Mouse (Mus musculus) midbrain, embryonic 15.5 days (tissue): ENCODE data around the gene Ier3. TPM values are rescaled to one million over a fixed set of nuclear protein-coding genes. Genes with fewer than 3 reads are reported as not detected.

Source experiments
- ATAC-seq: fragments of 200-750 bp; cut with Nextera tagmentation; replicated peaks from 2 replicates; pipeline ENCODE4 v1.8.0; 2017; ENCODE audit warnings: moderate TSS enrichment
- H3K27ac ChIP-seq: fragments of 300-500 bp; sonication (generic); 2 replicates; pipeline ENCODE4 v1.5.1; 2015; ENCODE audit warnings: mild to moderate bottlenecking, inconsistent platforms
- H3K27me3 ChIP-seq: fragments of 300-500 bp; sonication (generic); replicated peaks from 2 replicates; pipeline ENCODE4 v1.6.1; 2015; ENCODE audit warnings: inconsistent platforms
- H3K36me3 ChIP-seq: fragments of 300-500 bp; sonication (generic); replicated peaks from 2 replicates; pipeline ENCODE4 v1.6.1; 2015; ENCODE audit warnings: inconsistent platforms
- H3K4me1 ChIP-seq: fragments of 300-500 bp; sonication (generic); 2 replicates; pipeline ENCODE4 v1.6.1; 2015; ENCODE audit warnings: inconsistent platforms
- H3K4me2 ChIP-seq: fragments of 300-500 bp; sonication (generic); 2 replicates; pipeline ENCODE4 v1.6.1; 2015; ENCODE audit warnings: inconsistent platforms, mild to moderate bottlenecking, moderate library complexity
- H3K4me3 ChIP-seq: fragments of 300-500 bp; sonication (generic); 2 replicates; pipeline ENCODE4 v1.5.1; 2015; ENCODE audit warnings: mild to moderate bottlenecking, inconsistent platforms
- H3K9ac ChIP-seq: fragments of 300-500 bp; sonication (generic); 2 replicates; pipeline ENCODE4 v1.6.1; 2015; ENCODE audit warnings: mild to moderate bottlenecking, inconsistent platforms
- H3K9me3 ChIP-seq: fragments of 300-500 bp; sonication (generic); 2 replicates; pipeline ENCODE4 v1.6.1; 2016; ENCODE audit warnings: inconsistent platforms
- WGBS: fragments of 180-500 bp; shearing (Covaris S2); methylation state at CpG from one replicate; pipeline ENCODE4 v1.1.7; 2015; ENCODE audit warnings: mixed read lengths; 5-methylcytosine and 5-hydroxymethylcytosine counted together
- polyA plus RNA-seq: library from polyadenylated mRNA; unstranded; fragments of >200 nt; fragmentation: Nextera tagmentation; extraction: Ambion mirVana; gene quantifications from 2 replicates; pipeline ENCODE4 v1.2.1, GENCODE M21; 2015

Gene Ier3
- 9.7 and 9.9 TPM in 2 replicates for polyA plus RNA-seq

DNA sequence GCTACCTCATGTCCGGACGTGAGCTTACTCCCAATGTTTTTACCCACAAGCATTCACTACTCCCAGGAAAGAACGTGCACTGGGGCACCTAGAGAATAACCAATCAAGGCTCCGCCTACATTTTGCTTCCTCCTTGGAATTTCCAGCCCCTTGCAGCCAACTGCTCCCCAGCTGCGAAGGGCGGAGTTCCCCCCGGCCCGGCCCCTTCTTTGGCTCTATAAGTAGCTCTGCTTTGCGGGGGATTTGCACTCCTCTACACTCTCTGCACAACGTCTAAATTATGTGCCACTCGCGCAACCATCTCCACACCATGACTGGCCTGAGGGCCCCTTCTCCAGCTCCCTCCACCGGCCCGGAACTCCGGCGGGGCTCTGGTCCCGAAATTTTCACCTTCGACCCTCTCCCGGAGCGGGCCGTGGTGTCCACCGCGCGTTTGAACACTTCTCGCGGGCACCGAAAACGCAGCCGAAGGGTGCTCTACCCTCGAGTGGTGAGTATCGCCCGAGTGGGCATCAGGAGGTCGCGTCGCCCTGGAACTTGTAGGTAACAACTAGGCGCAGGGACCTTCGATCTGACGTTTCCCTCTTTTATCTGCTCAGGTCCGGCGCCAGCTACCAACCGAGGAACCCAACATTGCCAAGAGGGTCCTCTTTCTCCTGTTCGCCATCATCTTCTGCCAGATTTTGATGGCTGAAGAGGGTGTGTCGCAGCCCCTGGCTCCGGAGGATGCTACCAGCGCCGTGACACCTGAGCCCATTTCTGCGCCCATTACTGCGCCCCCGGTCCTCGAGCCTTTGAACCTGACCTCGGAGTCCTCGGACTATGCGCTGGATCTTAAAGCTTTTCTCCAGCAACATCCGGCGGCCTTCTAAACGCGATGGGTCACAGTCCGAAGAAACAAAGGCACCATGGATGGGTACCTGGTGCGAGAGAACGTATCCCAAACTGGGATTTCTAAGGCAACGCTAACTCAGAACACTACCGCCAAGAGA lies at the start of gene Ier3:
Gene Ier3 (plus strand): TSS at position 246 of the 992 bp plus-strand sequence.
- ATAC-seq = no peak
- H3K4me2 ChIP-seq = peak within 1 kb of the TSS; percentile 84
- H3K27ac ChIP-seq = peak within 1 kb of the TSS; percentile 85; the same call in 1 of the 2 replicates
- H3K27me3 ChIP-seq = peaks cover 9% of the 10 kb centered on the region; the same call in 1 of the 2 replicates
- peaks cover 32% of the 10 kb centered on the region for H3K4me1 ChIP-seq
- peak within 1 kb of the TSS; percentile 67 for H3K4me3 ChIP-seq
- WGBS = under 1% methylated on average over 62 of the region's 62 CpGs
- peak within 1 kb of the TSS; percentile 68 for H3K9ac ChIP-seq
- H3K9me3 ChIP-seq = no peaks in the 10 kb centered on the region
- peaks cover 2% of the 10 kb centered on the region; the same call in 1 of the 2 replicates for H3K36me3 ChIP-seq

DNA sequence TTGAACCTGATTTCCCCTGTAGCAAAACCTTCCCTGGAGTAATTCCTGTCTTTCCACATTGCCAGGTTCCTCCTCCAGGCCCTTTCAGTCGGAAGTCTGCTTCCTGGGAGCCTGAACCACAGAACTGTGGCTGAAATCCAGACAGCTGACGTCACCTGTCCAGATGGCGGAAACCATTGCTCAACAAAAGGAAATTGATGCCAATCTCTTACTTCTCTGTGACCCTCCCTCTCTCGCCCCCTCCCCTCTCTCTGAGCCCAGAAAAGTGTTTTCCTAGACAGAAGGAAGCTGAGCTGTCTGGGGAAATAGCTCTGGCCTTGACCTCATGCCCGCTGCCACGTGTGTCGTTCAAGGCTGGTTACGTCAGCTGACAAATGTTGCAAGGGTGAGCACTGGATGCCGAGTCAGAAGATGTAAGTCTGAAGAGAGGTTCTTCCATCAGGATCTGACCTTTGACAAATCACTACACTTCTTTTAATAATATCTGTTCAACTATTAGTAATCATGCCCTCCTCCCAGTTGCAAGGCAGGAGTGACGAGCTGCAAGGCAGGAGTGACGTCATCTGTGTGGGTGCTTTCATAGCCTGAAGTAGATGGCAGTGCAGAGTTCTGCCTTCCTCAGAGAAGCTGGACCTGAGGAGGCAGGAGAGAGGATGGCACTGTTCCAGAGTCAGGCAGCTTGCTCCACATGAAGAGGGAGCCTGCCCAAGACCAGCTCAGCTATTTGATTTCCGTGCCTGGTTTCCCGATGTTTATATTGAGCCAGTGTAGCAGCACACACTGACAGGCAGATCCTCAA lies 44.5 kb upstream of the Ier3 start:
- no peaks in the 10 kb centered on the region for H3K4me1 ChIP-seq
- no peaks in the 10 kb centered on the region for H3K36me3 ChIP-seq
- H3K9me3 ChIP-seq = no peaks in the 10 kb centered on the region
- WGBS = 66% methylated on average over 13 of the region's 13 CpGs
- H3K27me3 ChIP-seq = no peaks in the 10 kb centered on the region
- no peak overlapping the region for H3K4me2 ChIP-seq
- ATAC-seq = no peak
- H3K4me3 ChIP-seq = no peak overlapping the region
- no peak overlapping the region for H3K27ac ChIP-seq
- no peak overlapping the region for H3K9ac ChIP-seq

DNA sequence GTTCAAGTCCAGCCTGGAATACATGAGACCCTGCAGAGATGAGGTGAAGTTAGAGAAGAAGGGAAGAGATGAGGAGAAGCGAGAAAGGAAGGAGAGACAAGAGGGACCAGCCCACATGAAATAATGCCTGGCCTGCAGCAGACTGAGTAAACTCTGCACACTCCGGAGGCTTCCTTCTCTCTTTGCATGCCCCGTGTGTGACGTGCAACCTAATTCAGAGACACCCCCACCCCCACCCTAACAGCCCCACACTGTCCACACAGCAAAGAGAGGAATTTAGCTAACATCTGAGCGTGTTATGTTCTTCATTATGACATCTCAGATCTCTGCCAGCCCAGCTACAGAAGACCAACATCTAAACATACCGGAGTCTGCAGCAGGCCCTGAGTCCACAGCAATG lies 42.5 kb upstream of the Ier3 start:
- Histone ChIP-seq H3K9me3 (no peaks in the 10 kb centered on the region), H3K27ac (no peak overlapping the region), H3K27me3 (no peaks in the 10 kb centered on the region), H3K4me2 (no peak overlapping the region), H3K36me3 (no peaks in the 10 kb centered on the region), H3K4me3 (no peak overlapping the region), H3K4me1 (no peaks in the 10 kb centered on the region), H3K9ac (no peak overlapping the region)
- 78% methylated on average over 6 of the region's 6 CpGs for WGBS
- no peak for ATAC-seq

DNA sequence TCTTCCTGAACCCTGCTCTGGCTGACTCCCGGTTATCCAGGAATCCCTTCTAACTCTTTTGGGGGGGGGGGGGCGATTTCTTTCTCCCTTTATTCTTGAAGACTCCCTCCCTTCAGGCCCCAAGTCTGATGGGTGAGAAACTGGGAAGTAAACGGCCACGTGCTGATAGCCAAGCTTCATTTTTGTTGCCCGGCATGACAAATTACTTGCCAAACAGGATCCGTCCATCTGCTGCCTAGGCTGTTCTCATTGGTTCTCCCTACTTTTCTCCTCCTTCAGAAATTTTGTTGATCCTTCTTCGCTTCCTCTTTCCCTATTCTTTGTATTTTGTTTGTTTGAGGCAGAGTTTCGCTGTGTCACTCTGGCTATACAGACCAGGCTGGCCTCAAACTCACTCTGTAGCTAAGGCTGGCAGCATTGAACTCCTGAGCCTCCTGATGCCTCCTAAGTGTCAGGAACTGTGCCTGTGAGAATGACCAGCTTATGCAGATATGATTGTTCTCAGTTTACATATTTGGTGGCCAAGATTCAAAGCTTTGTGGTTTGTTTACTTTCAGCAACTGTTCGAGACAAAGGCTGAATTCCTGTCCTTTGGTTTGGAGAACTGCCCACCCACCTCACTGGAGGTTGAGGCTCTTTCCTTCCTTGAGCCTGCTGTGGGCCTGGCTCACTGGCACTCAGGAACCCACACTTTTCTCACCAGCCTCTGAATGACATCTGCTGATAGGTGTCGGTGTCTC lies 41.8 kb upstream of the Ier3 start:
- no peaks in the 10 kb centered on the region for H3K27me3 ChIP-seq
- H3K4me1 ChIP-seq = no peaks in the 10 kb centered on the region
- H3K4me3 ChIP-seq = no peak overlapping the region
- no peak overlapping the region for H3K4me2 ChIP-seq
- no peak overlapping the region for H3K27ac ChIP-seq
- ATAC-seq = no peak
- 68% methylated on average over 10 of the region's 10 CpGs for WGBS
- H3K36me3 ChIP-seq = no peaks in the 10 kb centered on the region
- H3K9me3 ChIP-seq = no peaks in the 10 kb centered on the region
- H3K9ac ChIP-seq = no peak overlapping the region

DNA sequence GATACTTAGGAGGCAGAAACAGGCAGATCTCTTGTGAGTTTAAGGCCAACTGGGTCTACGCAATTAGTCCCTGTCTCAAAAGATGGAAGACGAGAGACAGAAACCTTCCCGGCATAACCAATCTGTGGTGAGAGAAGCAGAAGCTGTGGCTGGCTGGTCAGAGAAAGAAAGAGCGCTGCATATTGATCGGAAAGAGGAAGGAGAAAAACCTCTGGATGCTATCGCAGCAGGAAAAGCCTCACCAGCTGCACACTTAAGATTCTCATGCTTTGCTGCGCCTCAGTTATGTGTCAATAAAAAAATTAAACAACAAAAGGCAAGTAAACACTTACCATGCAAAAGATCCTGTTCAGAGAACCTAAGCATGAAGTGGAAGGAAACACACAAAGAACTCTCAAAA lies 41.1 kb upstream of the Ier3 start:
- Histone ChIP-seq H3K9ac (no peak overlapping the region), H3K4me2 (no peak overlapping the region), H3K27ac (no peak overlapping the region), H3K4me3 (no peak overlapping the region), H3K4me1 (no peaks in the 10 kb centered on the region), H3K9me3 (no peaks in the 10 kb centered on the region), H3K36me3 (no peaks in the 10 kb centered on the region), H3K27me3 (no peaks in the 10 kb centered on the region)
- ATAC-seq = no peak
- WGBS = 94% methylated on average over 7 of the region's 7 CpGs

DNA sequence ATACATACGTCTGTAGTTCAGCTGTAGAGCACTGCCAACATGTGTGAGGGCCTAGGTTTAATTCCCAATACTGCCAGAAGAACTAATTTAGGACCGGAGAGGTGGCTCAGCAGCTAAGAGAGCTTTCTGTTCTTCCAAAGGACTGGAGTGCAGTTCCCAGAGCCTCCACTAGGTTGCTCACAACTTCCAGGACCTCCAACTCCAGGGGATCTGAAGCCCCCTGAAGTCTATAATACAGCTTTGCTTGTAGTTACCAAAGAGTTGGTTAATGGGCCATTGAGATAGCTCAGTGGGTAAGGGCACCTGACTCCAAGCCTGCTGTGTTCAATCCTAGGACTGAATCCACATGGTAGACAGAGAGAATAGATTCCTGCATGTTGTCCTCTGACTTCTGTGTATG lies 39.1 kb upstream of the Ier3 start:
- no peak overlapping the region for H3K4me3 ChIP-seq
- no peaks in the 10 kb centered on the region for H3K9me3 ChIP-seq
- 79% methylated on average over 2 of the region's 2 CpGs for WGBS
- no peak overlapping the region for H3K4me2 ChIP-seq
- H3K36me3 ChIP-seq = no peaks in the 10 kb centered on the region
- ATAC-seq = no peak
- H3K4me1 ChIP-seq = no peaks in the 10 kb centered on the region
- no peak overlapping the region for H3K9ac ChIP-seq
- H3K27me3 ChIP-seq = no peaks in the 10 kb centered on the region
- no peak overlapping the region for H3K27ac ChIP-seq

DNA sequence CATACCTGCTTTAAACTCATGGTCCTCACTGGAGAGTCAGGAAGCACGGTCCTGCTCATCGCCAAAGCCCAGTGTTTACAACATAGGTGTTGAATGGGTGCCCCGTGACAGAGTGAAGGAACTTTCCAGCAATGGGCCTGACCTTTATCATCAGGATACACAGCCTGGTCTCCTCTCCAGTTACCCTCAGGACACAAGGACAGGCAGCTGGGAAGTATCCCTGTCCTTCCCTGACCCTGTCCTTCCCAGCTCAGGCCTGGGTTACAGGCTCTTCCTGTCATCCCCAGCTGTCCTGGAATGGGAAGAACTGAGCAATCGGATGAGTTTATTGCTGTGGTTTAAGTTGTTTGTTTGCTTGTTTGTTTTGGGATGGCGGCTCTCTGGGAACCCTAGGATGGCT lies 38.6 kb upstream of the Ier3 start:
- H3K36me3 ChIP-seq = no peaks in the 10 kb centered on the region
- ATAC-seq = no peak
- no peaks in the 10 kb centered on the region for H3K4me1 ChIP-seq
- no peaks in the 10 kb centered on the region for H3K27me3 ChIP-seq
- WGBS = 96% methylated on average over 5 of the region's 5 CpGs
- H3K9ac ChIP-seq = no peak overlapping the region
- no peaks in the 10 kb centered on the region for H3K9me3 ChIP-seq
- H3K27ac ChIP-seq = no peak overlapping the region
- no peak overlapping the region for H3K4me3 ChIP-seq
- H3K4me2 ChIP-seq = no peak overlapping the region

DNA sequence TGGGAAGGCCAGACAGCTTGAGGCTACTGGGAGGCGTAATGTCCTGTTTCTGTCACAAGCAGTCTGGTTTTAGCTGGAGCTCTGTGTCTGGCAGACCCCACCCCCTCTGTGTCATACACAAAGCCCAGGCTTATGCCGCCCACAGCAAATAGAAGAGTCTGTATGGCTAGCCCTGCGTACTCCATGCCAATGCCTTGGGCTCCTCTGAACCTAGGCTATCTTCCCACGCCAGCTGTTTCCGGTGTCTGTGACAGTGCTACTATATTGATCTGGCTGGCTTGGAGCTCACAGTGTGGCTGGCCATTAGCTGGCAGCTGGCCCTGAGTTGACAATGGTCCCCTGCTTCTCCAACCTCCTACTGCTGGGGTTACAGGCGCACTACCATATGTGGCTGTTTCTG lies 37.5 kb upstream of the Ier3 start:
- no peaks in the 10 kb centered on the region for H3K9me3 ChIP-seq
- H3K4me1 ChIP-seq = no peaks in the 10 kb centered on the region
- H3K4me3 ChIP-seq = no peak overlapping the region
- no peak overlapping the region for H3K27ac ChIP-seq
- H3K9ac ChIP-seq = no peak overlapping the region
- H3K27me3 ChIP-seq = no peaks in the 10 kb centered on the region
- H3K36me3 ChIP-seq = no peaks in the 10 kb centered on the region
- WGBS = 75% methylated on average over 6 of the region's 6 CpGs
- H3K4me2 ChIP-seq = no peak overlapping the region
- no peak for ATAC-seq

DNA sequence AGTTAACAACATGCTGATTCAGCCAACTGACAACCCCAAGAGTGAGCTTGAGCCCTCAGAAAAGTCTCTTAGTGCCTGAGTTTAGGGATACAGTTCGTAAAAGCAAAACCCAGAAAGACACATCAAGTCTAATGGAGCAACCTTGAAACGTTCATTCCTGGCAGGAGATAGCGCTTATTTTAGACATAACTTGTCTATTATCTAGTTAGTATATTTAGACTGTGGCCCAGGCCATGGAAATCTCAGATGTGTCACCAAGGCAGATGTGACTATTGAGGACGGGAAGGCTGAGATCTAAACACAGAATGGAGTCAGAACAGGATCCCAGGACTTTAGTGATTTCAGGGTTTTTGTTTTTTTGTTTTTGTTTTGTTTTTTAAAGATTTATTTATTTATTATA lies 36.3 kb upstream of the Ier3 start:
- Histone ChIP-seq H3K27me3 (no peaks in the 10 kb centered on the region), H3K4me3 (no peak overlapping the region), H3K9me3 (no peaks in the 10 kb centered on the region), H3K4me1 (no peaks in the 10 kb centered on the region), H3K27ac (no peak overlapping the region), H3K4me2 (no peak overlapping the region), H3K9ac (no peak overlapping the region), H3K36me3 (no peaks in the 10 kb centered on the region)
- no peak for ATAC-seq
- 91% methylated on average over 4 of the region's 4 CpGs for WGBS

DNA sequence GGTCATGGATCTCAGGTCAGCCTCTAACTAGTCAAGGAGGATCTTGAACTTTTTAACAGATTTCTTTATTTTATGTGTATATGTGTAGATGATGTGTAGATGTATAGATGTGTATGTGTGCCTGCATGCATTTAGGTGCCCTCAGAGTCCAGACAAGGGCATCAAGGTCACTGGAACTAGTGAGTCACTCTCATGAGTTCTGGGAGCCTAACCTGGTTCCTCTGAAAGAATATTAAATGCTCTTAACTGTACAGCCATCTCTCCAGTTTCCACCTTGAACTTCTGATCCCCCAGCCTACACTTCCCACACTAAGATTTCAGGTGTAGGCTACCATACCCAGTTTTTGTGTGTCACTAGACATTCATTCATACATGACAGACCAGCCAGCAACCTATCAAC lies 34.0 kb upstream of the Ier3 start:
- Histone ChIP-seq H3K36me3 (no peaks in the 10 kb centered on the region), H3K9me3 (no peaks in the 10 kb centered on the region), H3K4me3 (no peak overlapping the region), H3K4me2 (no peak overlapping the region), H3K27ac (no peak overlapping the region), H3K9ac (no peak overlapping the region), H3K27me3 (no peaks in the 10 kb centered on the region), H3K4me1 (no peaks in the 10 kb centered on the region)
- ATAC-seq = no peak

DNA sequence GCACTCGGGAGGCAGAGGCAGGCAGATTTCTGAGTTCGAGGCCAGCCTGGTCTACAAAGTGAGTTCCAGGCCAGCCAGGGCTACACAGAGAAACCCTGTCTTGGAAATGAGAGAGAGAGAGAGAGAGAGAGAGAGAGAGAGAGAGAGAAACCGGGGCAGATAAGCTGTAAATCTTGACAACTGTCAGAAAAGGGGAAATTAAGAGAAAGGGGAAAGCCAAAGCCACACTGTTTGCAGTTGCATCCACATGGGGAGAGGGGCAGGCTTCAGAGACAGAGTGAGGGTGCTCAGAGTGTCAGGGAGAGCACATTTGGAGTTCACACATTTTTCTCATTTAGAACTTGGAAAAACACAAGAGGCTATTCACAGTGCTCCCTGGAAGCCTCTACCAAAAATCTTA lies 33.5 kb upstream of the Ier3 start:
- no peak overlapping the region for H3K4me3 ChIP-seq
- WGBS = 83% methylated on average over 3 of the region's 3 CpGs
- no peak overlapping the region for H3K27ac ChIP-seq
- no peak overlapping the region for H3K9ac ChIP-seq
- no peaks in the 10 kb centered on the region for H3K27me3 ChIP-seq
- no peaks in the 10 kb centered on the region for H3K4me1 ChIP-seq
- H3K9me3 ChIP-seq = no peaks in the 10 kb centered on the region
- H3K4me2 ChIP-seq = no peak overlapping the region
- H3K36me3 ChIP-seq = no peaks in the 10 kb centered on the region
- ATAC-seq = no peak

DNA sequence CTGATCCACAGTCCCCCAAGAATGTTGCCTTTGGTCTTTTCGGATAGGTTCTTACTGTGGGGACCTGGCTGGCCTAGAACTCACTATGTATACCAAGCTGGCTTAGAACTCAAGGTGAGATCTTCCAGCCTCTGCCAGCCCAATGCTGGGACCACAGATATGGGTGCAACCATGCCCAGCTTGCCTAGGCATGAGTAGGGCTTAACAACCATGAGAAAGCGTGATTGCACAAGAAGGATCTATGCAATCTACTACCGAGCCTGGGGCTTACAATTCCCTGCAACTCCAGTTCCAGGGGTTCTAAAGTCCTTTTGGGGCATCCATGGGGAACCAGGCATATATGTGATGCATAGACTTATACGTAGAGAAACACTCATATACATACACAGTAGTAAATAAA lies 30.6 kb upstream of the Ier3 start:
- Histone ChIP-seq H3K4me3 (no peak overlapping the region), H3K27ac (no peak overlapping the region), H3K27me3 (no peaks in the 10 kb centered on the region), H3K4me1 (no peaks in the 10 kb centered on the region), H3K4me2 (no peak overlapping the region), H3K9ac (no peak overlapping the region), H3K36me3 (no peaks in the 10 kb centered on the region), H3K9me3 (no peaks in the 10 kb centered on the region)
- ATAC-seq = no peak
- 88% methylated on average over 4 of the region's 4 CpGs for WGBS
